18 mouse cellular contexts compared by ENCODE assay signal in the genomic region with DNA sequence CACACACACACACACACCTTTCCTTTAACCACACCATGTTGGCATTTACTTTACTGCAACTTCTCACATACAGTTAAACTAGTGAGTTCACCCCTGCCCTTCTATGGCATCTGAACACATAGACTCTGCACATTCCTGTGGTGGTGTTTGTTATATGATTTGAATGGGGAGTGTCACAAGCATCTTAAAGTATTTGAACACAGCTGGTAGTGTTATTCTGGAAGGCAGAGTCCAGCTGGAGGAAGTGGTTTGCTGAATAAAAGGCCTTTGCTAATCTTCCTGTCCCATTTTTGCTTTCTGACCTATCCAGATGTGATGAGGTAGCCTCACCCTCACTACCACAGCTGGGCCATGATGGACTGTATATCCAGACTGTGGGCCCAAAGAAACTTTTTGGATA.
DNase-seq lines count a peak whose midpoint lies in the region; ATAC-seq and TF ChIP-seq lines count a peak whose summit lies in the region.
"Had no signal": no experiment of that assay in that cellular context is flagged by ENCODE, and none has a peak within 500 bp of the region (broad histone marks: within the 10 kb centered on the region; RNA-seq: fewer than 3 reads in every experiment).

No protein-coding gene starts in this region.

- CTCF ChIA-PET in Patski (lab: Charles Lee): interaction anchor here (1.2 kb wide), 1 partner anchor 43 kb away, joined by 3 read pairs; no protein-coding TSS in a partner anchor

- no peak for TF ChIP-seq CTCF in intestine, postnatal 0 days (IDR thresholded peaks at IDR 0.05; ENCODE audit: low read depth)
- TF ChIP-seq CTCF in lung, postnatal 0 days (IDR thresholded peaks at IDR 0.05): no peak
- no peak for TF ChIP-seq CTCF in Patski (IDR thresholded peaks at IDR 0.05)

- peak overlapping the region; percentile 16; the same call in 1 of the 2 replicates for H3K27ac ChIP-seq in intestine, embryonic 14.5 days (ENCODE audit: low read depth)
- no peak overlapping the region for H3K27ac ChIP-seq in intestine, postnatal 0 days (ENCODE audit: low read depth, low read length)
- H3K27ac ChIP-seq in lung, postnatal 0 days (ENCODE audit: low read length): peak overlapping the region; percentile 43; the same call in 1 of the 2 replicates
- H3K27ac ChIP-seq: embryonic facial prominence, embryonic 12.5 days; forebrain, embryonic 13.5 days; heart, embryonic 10.5 days; limb, embryonic 13.5 days; liver, embryonic 12.5 days; midbrain, embryonic 13.5 days had no signal

- H3K9me3 ChIP-seq in intestine, embryonic 14.5 days (ENCODE audit: control insufficient read depth, low read length): no peaks in the 10 kb centered on the region
- H3K9me3 ChIP-seq in intestine, postnatal 0 days (ENCODE audit: control insufficient read depth): no peaks in the 10 kb centered on the region
- H3K9me3 ChIP-seq in lung, postnatal 0 days (ENCODE audit: low read length): no peaks in the 10 kb centered on the region
- H3K9me3 ChIP-seq: embryonic facial prominence, embryonic 12.5 days; forebrain, embryonic 13.5 days; heart, embryonic 10.5 days; limb, embryonic 13.5 days; liver, embryonic 12.5 days; megakaryocyte, embryonic 14.5 days; midbrain, embryonic 13.5 days had no signal

- peak; percentile 75 for TF ChIP-seq EP300 in lung, postnatal 0 days (IDR thresholded peaks at IDR 0.05)

- POLR2A ChIA-PET in Patski (lab: Charles Lee): no interaction called here

- H3K4me1 ChIP-seq in intestine, embryonic 14.5 days (replicated peaks; ENCODE audit: control insufficient read depth, insufficient read depth, low read length): peaks cover 12% of the 10 kb centered on the region; the same call in 1 of the 2 replicates
- H3K4me1 ChIP-seq in intestine, postnatal 0 days (replicated peaks; ENCODE audit: control insufficient read depth, insufficient read depth, low read length): no peaks in the 10 kb centered on the region
- H3K4me1 ChIP-seq in lung, postnatal 0 days (ENCODE audit: insufficient read depth, low read depth, low read length): no peaks in the 10 kb centered on the region
- H3K4me1 ChIP-seq: forebrain, embryonic 13.5 days; limb, embryonic 13.5 days; liver, embryonic 12.5 days; midbrain, embryonic 13.5 days had no signal

- no peaks in the 10 kb centered on the region for H3K27me3 ChIP-seq in intestine, embryonic 14.5 days (replicated peaks; ENCODE audit: control insufficient read depth, insufficient read depth, low read length)
- H3K27me3 ChIP-seq in intestine, postnatal 0 days (replicated peaks; ENCODE audit: control insufficient read depth, insufficient read depth, low read length): no peaks in the 10 kb centered on the region
- H3K27me3 ChIP-seq in lung, postnatal 0 days (replicated peaks; ENCODE audit: insufficient read depth, low read length): no peaks in the 10 kb centered on the region
- no peaks in the 10 kb centered on the region for H3K27me3 ChIP-seq in Patski
- H3K27me3 ChIP-seq: embryonic facial prominence, embryonic 12.5 days; forebrain, embryonic 13.5 days; limb, embryonic 13.5 days; liver, embryonic 12.5 days; midbrain, embryonic 13.5 days had no signal

- H3K4me3 ChIP-seq in intestine, embryonic 14.5 days (ENCODE audit: low read depth, low read length): no peak overlapping the region
- no peak overlapping the region for H3K4me3 ChIP-seq in intestine, postnatal 0 days (ENCODE audit: low read depth, low read length)
- H3K4me3 ChIP-seq in lung, postnatal 0 days (ENCODE audit: low read depth, low read length): no peak overlapping the region
- H3K4me3 ChIP-seq: embryonic facial prominence, embryonic 12.5 days; forebrain, embryonic 13.5 days; heart, embryonic 10.5 days; limb, embryonic 13.5 days; liver, embryonic 12.5 days; megakaryocyte, embryonic 14.5 days; midbrain, embryonic 13.5 days had no signal

- H3K9ac ChIP-seq in intestine, embryonic 14.5 days (ENCODE audit: low read length): no peak overlapping the region
- H3K9ac ChIP-seq in intestine, postnatal 0 days (ENCODE audit: low read depth, low read length): no peak overlapping the region
- no peak overlapping the region for H3K9ac ChIP-seq in lung, postnatal 0 days (replicated peaks; ENCODE audit: low read depth)
- H3K9ac ChIP-seq: embryonic facial prominence, embryonic 12.5 days; forebrain, embryonic 13.5 days; limb, embryonic 13.5 days; liver, embryonic 12.5 days; midbrain, embryonic 13.5 days had no signal

- H3K4me2 ChIP-seq in intestine, embryonic 14.5 days (ENCODE audit: low read length): no peak overlapping the region
- H3K4me2 ChIP-seq in intestine, postnatal 0 days (replicated peaks; ENCODE audit: low read depth): no peak overlapping the region
- no peak overlapping the region for H3K4me2 ChIP-seq in lung, postnatal 0 days (replicated peaks; ENCODE audit: low read depth, low read length)
- H3K4me2 ChIP-seq: embryonic facial prominence, embryonic 12.5 days; forebrain, embryonic 13.5 days; limb, embryonic 13.5 days; liver, embryonic 12.5 days; midbrain, embryonic 13.5 days had no signal

- H3K36me3 ChIP-seq in intestine, embryonic 14.5 days (ENCODE audit: control insufficient read depth, insufficient read depth, low read length): no peaks in the 10 kb centered on the region
- no peaks in the 10 kb centered on the region for H3K36me3 ChIP-seq in intestine, postnatal 0 days (ENCODE audit: control insufficient read depth, insufficient read depth)
- H3K36me3 ChIP-seq in lung, postnatal 0 days (ENCODE audit: insufficient read depth, low read length): no peaks in the 10 kb centered on the region
- H3K36me3 ChIP-seq: embryonic facial prominence, embryonic 12.5 days; heart, embryonic 10.5 days; limb, embryonic 13.5 days; liver, embryonic 12.5 days; midbrain, embryonic 13.5 days had no signal

- in situ Hi-C loops in Patski (cut with MboI; ENCODE audit: low pct_unique_long_range_greater_than_20kb): no loop called here

- DNase-seq in intestine, embryonic 14.5 days (ENCODE audit: low spot score): no peak
- peak; percentile 85 for DNase-seq in lung, postnatal 0 days (ENCODE audit: low spot score)
- DNase-seq in lung, postnatal 14 days: no peak
- DNase-seq in Patski (ENCODE audit: low read depth, low spot score) (no peak), adipocyte (ENCODE audit: low spot score) (no peak)
- DNase-seq in cerebellum, adult 11-12 months: no peak
- DNase-seq: adrenal gland, adult 2 months; cerebellum, adult 11 months; gastrocnemius, postnatal 36 days; heart, postnatal 10 days had no signal

- no peak for ATAC-seq in intestine, embryonic 14.5 days (replicated peaks; ENCODE audit: low FRiP score, low TSS enrichment, low read depth)
- no peak for ATAC-seq in intestine, postnatal 0 days
- peak; percentile 97 for ATAC-seq in lung, postnatal 0 days
- ATAC-seq in Patski: peak; percentile 60
- ATAC-seq: forebrain, embryonic 13.5 days; liver, embryonic 12.5 days; midbrain, embryonic 13.5 days had no signal

Comparison
In these comparisons a context has a peak if more than half of its experiments do, and no peak if none do; other contexts are left out.
1. ATAC-seq: peak in lung, postnatal 0 days (single experiment) and Patski (single experiment); none in intestine, embryonic 14.5 days (single experiment) and intestine, postnatal 0 days (single experiment).